Mouse (Mus musculus) small intestine, adult 2 months (tissue): ENCODE measurements around the gene Cnmd. TPM values are rescaled to one million over a fixed set of nuclear protein-coding genes. Genes with fewer than 3 reads are reported as not detected.

Experiments used
- H3K27ac ChIP-seq: fragments of 200-500 bp; 2 replicates; pipeline ENCODE4 v1.5.1; 2012; ENCODE audit warnings: low read depth, low read length, control low read depth, inconsistent platforms; ENCODE audit not compliant: insufficient read depth
- H3K27me3 ChIP-seq: fragments of 200-500 bp; 2 replicates; pipeline ENCODE4 v1.6.1; 2012; ENCODE audit warnings: mild to moderate bottlenecking, moderate library complexity, low read length, inconsistent platforms; ENCODE audit not compliant: control insufficient read depth, insufficient read depth
- H3K36me3 ChIP-seq: fragments of 200-500 bp; 2 replicates; pipeline ENCODE4 v1.6.1; 2012; ENCODE audit warnings: mild to moderate bottlenecking, low read length, control low read depth, inconsistent platforms; ENCODE audit not compliant: control insufficient read depth, insufficient read depth
- H3K4me1 ChIP-seq: fragments of 200-500 bp; 2 replicates; pipeline ENCODE4 v1.6.1; 2012; ENCODE audit warnings: low read length, inconsistent platforms, mixed read lengths; ENCODE audit not compliant: control insufficient read depth, insufficient read depth, insufficient read length
- H3K4me3 ChIP-seq: fragments of 200-500 bp; 2 replicates; pipeline ENCODE4 v1.5.1; 2012; ENCODE audit warnings: low read depth, mild to moderate bottlenecking, control low read depth, inconsistent platforms, low read length, moderate library complexity
- CTCF ChIP-seq: fragments of 200-500 bp; IDR thresholded peaks from 2 replicates; pipeline ENCODE4 v1.5.1; 2012; ENCODE audit warnings: low read depth, mild to moderate bottlenecking, control low read depth, inconsistent platforms, low read length, moderate library complexity, mixed read lengths; ENCODE audit not compliant: insufficient replicate concordance, insufficient read length; ENCODE audit errors: extremely low read depth
- POLR2A ChIP-seq: fragments of 200-500 bp; IDR thresholded peaks from 2 replicates; pipeline ENCODE4 v1.6.1; 2012; ENCODE audit warnings: low read depth, mild to moderate bottlenecking, control low read depth, inconsistent platforms, low read length, moderate library complexity
- WGBS: fragments of 180-500 bp; shearing (Covaris S2); methylation state at CpG from one replicate; pipeline ENCODE4 v1.1.7; 2018; 5-methylcytosine and 5-hydroxymethylcytosine counted together
- polyA plus RNA-seq: library from polyadenylated mRNA; depleted of rRNA; stranded (reverse); fragments of >200 nt; gene quantifications from 2 replicates; pipeline ENCODE4 v1.2.3, GENCODE M21; 2012

Gene Cnmd
- polyA plus RNA-seq, 1 experiment: not detected

GRCm38 (mm10) chr14:79642063-79642462 lies 19.9 kb downstream of the Cnmd start:
- WGBS: 35% methylated on average over 9 of the region's 9 CpGs

DNA sequence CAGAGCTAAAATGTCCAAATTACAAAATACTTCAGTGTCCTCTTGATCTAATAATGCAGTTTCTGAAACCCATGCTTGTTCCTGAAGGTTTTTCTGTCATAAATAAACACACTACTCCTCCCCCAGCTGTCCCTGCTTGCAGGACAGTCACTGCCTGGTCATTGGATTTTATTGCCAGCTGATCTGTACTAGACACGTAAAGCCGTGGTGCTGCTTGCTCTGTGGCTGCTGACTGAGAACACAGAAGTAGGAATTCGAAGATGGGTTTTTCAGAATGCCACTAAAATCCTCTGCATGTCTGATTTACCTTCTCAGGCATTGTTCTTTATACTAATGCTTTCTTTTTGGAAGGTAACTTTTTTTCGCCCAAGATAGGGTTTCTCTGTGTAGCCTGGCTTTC lies 25.2 kb downstream of the Cnmd start:
- no peak for TF ChIP-seq CTCF
- TF ChIP-seq POLR2A: no peak

More at GRCm38 (mm10) chr14:79642063-79642462, 19.9 kb downstream of the Cnmd start:
- Histone ChIP-seq H3K27me3 (no peaks in the 10 kb centered on the region), H3K4me1 (no peaks in the 10 kb centered on the region), H3K36me3 (no peaks in the 10 kb centered on the region), H3K27ac (no peak overlapping the region), H3K4me3 (no peak overlapping the region)
- no peak for TF ChIP-seq POLR2A
- no peak for TF ChIP-seq CTCF

GRCm38 (mm10) chr14:79633196-79633595 lies 28.8 kb downstream of the Cnmd start:
- no peaks in the 10 kb centered on the region for H3K4me1 ChIP-seq
- no peak overlapping the region for H3K27ac ChIP-seq
- TF ChIP-seq POLR2A (no peak), CTCF (no peak)
- no peak overlapping the region for H3K4me3 ChIP-seq
- no peaks in the 10 kb centered on the region for H3K27me3 ChIP-seq
- H3K36me3 ChIP-seq: peaks cover 16% of the 10 kb centered on the region
- WGBS: 87% methylated on average over 2 of the region's 2 CpGs

More for the DNA sequence above, 25.2 kb downstream of the Cnmd start:
- no peaks in the 10 kb centered on the region for H3K27me3 ChIP-seq
- H3K4me1 ChIP-seq: no peaks in the 10 kb centered on the region
- H3K4me3 ChIP-seq: no peak overlapping the region
- WGBS: 63% methylated on average over 4 of the region's 4 CpGs
- no peak overlapping the region for H3K27ac ChIP-seq
- H3K36me3 ChIP-seq: no peaks in the 10 kb centered on the region

- H3K4me1 ChIP-seq: no peaks in the 10 kb centered on the region
- no peak overlapping the region for H3K27ac ChIP-seq
- H3K4me3 ChIP-seq: no peak overlapping the region
- WGBS: 92% methylated on average over 6 of the region's 6 CpGs
- H3K36me3 ChIP-seq: peaks cover 18% of the 10 kb centered on the region
- TF ChIP-seq CTCF (no peak), POLR2A (no peak)
- H3K27me3 ChIP-seq: no peaks in the 10 kb centered on the region
These were observed 29.6 kb downstream of the Cnmd start for GRCm38 (mm10) chr14:79632330-79632729.

DNA sequence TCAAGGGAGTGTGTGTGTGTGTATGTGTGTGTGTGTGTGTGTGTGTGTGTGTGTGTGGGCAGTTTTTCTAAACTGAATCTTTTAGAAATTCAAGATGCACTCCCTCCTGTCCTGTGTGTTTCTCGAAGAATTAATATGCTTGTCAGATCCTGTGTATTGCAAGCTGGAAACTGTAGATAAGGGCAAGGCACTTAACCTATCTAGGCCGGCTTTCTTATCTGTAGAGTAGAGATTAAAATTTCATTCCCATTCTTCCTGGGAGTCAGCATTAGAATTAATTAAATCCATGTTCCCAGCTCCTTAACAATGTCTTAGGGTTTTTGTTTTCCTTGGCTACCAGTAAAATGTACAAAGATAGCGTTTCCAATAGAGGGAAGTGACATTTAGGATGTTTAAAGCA lies 40.8 kb downstream of the Cnmd start:
- H3K36me3 ChIP-seq: peaks cover 41% of the 10 kb centered on the region
- H3K27me3 ChIP-seq: no peaks in the 10 kb centered on the region
- no peaks in the 10 kb centered on the region for H3K4me1 ChIP-seq
- WGBS: 39% methylated on average over 3 of the region's 3 CpGs
- no peak overlapping the region for H3K4me3 ChIP-seq
- no peak overlapping the region for H3K27ac ChIP-seq
- no peak for TF ChIP-seq POLR2A
- no peak for TF ChIP-seq CTCF

- Histone ChIP-seq H3K27me3 (no peaks in the 10 kb centered on the region), H3K27ac (no peak overlapping the region), H3K36me3 (peaks cover 37% of the 10 kb centered on the region), H3K4me3 (no peak overlapping the region), H3K4me1 (no peaks in the 10 kb centered on the region)
- TF ChIP-seq CTCF (no peak), POLR2A (no peak)
- WGBS: 94% methylated on average over 7 of the region's 7 CpGs
These were observed 42.2 kb downstream of the Cnmd start for GRCm38 (mm10) chr14:79619802-79620201.

- Histone ChIP-seq H3K4me1 (no peaks in the 10 kb centered on the region), H3K4me3 (no peak overlapping the region), H3K36me3 (peaks cover 42% of the 10 kb centered on the region), H3K27ac (no peak overlapping the region), H3K27me3 (no peaks in the 10 kb centered on the region)
- whole genome bisulfite sequencing: 81% methylated on average over 8 of the region's 8 CpGs
- TF ChIP-seq CTCF: no peak
- TF ChIP-seq POLR2A: no peak
These were observed 44.7 kb downstream of the Cnmd start for GRCm38 (mm10) chr14:79617121-79617828.

- 98% methylated on average over 6 of the region's 6 CpGs for WGBS
These were observed 53.7 kb downstream of the Cnmd start for GRCm38 (mm10) chr14:79608286-79608685.

More at GRCm38 (mm10) chr14:79608286-79608685, 53.7 kb downstream of the Cnmd start:
- H3K36me3 ChIP-seq: peaks cover 57% of the 10 kb centered on the region
- no peaks in the 10 kb centered on the region for H3K27me3 ChIP-seq
- TF ChIP-seq POLR2A: no peak
- no peak for TF ChIP-seq CTCF
- H3K4me1 ChIP-seq: no peaks in the 10 kb centered on the region
- no peak overlapping the region for H3K27ac ChIP-seq
- no peak overlapping the region for H3K4me3 ChIP-seq
